Mouse (Mus musculus): ENCODE data around the gene Ranbp9. TPM values are rescaled to one million over a fixed set of nuclear protein-coding genes. Genes with fewer than 3 reads are reported as not detected.
"Not testable (repeated sequence)": the region's sequence is repeated elsewhere in the genome, so short reads cannot be mapped to it uniquely, and the experiment has no call there.

Gene Ranbp9
- polyA plus RNA-seq, 1 experiment from 2014 or later = 9.2 TPM

DNA sequence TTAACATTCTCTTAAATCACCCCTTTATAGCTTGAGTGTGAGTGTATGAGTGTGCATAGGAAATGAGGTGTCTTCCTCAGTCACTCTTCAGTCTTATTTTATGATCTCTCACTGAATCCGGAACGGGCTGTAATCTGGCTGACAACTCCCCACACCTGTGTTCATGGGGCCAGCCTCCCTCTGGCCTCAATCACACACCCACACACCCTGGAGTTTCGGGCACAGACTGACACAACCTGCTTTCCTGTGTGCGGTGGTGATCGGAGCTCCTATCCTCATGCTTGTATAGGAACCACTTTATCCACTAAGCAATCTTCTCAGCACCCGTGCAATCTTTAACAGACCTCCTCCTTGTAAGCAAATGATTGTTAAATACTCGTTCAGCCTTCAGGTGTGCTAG is 4.9 kb downstream of the Ranbp9 start:
- H3K4me2 ChIP-seq = no peak overlapping the region
- no peaks in the 10 kb centered on the region for H3K27me3 ChIP-seq
- H3K4me3 ChIP-seq = no peak overlapping the region
- H3K4me1 ChIP-seq = peaks cover 28% of the 10 kb centered on the region
- H3K27ac ChIP-seq = no peak overlapping the region
- H3K9me3 ChIP-seq = no peaks in the 10 kb centered on the region
- WGBS = 67% methylated on average over 7 of the region's 7 CpGs
- no peak for ATAC-seq (ENCODE audit: borderline replicate concordance, extremely low read depth, low FRiP score, low TSS enrichment)
- H3K36me3 ChIP-seq = no peaks in the 10 kb centered on the region
- H3K9ac ChIP-seq = no peak overlapping the region

DNA sequence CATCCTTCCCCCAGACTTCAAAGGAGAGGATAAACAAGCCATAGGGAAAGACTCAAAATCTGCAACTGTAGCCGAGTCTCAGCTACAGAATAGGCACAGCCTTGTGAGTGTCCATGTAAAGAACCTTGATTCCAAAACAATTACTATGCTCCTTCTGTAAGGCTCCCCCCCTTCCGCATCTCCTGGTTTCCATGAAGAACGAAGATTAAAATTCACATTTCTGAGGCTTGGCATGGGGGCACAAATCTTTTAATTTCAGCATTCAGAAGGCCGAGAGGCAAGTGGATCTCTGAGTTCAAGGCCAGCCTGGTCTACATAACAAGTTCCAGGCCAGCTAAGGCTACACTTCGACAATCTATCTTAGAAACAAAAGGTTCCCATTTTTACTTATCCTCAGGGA is 6.4 kb downstream of the Ranbp9 start:
- no peaks in the 10 kb centered on the region for H3K36me3 ChIP-seq
- no peak for ATAC-seq (ENCODE audit: borderline replicate concordance, extremely low read depth, low FRiP score, low TSS enrichment)
- peaks cover 28% of the 10 kb centered on the region for H3K4me1 ChIP-seq
- H3K9me3 ChIP-seq = no peaks in the 10 kb centered on the region
- no peak overlapping the region for H3K4me2 ChIP-seq
- H3K27me3 ChIP-seq = no peaks in the 10 kb centered on the region
- no peak overlapping the region for H3K4me3 ChIP-seq
- 80% methylated on average over 5 of the region's 5 CpGs for WGBS
- no peak overlapping the region for H3K9ac ChIP-seq
- no peak overlapping the region for H3K27ac ChIP-seq

DNA sequence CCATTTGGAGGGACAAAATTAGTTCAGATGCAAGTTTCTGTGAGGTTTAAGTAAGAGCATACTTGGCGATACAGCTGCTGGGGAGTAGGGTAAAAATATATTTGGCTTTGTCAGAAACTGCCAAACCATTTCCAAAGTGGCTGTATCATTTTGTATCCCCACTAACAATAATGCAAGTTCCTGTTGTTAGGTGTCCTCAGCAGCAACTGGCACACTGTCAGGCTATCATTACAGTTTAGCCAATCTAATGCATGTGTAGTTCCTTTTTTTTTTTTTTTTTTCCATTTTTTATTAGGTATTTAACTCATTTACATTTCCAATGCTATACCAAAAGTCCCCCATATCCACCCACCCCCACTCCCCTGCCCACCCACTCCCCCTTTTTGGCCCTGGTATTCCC is 9.2 kb downstream of the Ranbp9 start:
- H3K9me3 ChIP-seq; ATAC-seq (ENCODE audit: borderline replicate concordance, extremely low read depth, low FRiP score, low TSS enrichment); H3K27ac ChIP-seq; H3K4me2 ChIP-seq; H3K27me3 ChIP-seq; H3K9ac ChIP-seq; H3K36me3 ChIP-seq; H3K4me3 ChIP-seq: not testable (repeated sequence)
- peaks cover 16% of the 10 kb centered on the region for H3K4me1 ChIP-seq
- 94% methylated on average over 1 of the region's 1 CpGs for WGBS

DNA sequence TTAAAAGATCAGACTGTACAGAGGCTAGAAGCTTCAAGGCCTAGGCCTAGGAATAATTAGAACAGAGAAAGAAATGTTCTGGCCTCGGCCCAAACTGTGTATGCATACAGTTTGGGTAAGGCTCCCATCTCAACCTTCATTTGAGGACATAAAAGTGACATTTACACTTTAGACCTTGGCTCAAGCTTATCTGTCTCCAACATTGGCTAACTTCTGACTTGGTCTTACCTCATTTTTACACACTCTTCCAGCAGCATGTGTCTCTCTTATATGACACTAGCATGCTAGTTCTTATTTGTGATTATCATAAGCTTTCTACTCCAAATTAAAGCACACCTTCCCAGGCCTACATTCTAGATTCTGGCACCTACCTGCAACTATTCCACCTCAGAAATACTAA is 11.5 kb downstream of the Ranbp9 start:
- Histone ChIP-seq H3K9ac (no peak overlapping the region), H3K4me3 (no peak overlapping the region), H3K9me3 (no peaks in the 10 kb centered on the region), H3K4me1 (peaks cover 4% of the 10 kb centered on the region), H3K27ac (no peak overlapping the region), H3K4me2 (no peak overlapping the region), H3K36me3 (no peaks in the 10 kb centered on the region), H3K27me3 (no peaks in the 10 kb centered on the region)
- no peak for ATAC-seq (ENCODE audit: borderline replicate concordance, extremely low read depth, low FRiP score, low TSS enrichment)
- WGBS = 92% methylated on average over 1 of the region's 1 CpGs

DNA sequence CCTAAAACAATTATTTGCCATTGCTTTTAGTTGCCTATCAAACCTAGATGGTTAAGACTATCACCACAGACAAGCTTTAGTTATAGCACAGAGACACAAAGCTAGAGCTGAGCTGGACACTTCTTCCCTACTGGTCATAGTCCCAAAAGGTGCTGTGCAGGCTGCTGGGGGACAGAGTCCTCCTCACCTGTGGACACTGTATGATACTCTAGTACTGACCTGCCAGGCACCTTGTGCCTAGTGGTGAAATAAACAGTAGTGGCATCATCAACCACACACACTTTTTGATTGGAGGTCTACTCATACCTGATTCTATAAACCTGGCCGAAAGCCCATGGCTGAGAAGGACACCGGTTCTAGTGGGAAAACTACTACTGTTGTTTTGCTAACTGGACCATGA is 16.5 kb downstream of the Ranbp9 start:
- no peak overlapping the region for H3K4me2 ChIP-seq
- 98% methylated on average over 2 of the region's 2 CpGs for WGBS
- no peaks in the 10 kb centered on the region for H3K9me3 ChIP-seq
- no peak overlapping the region for H3K4me3 ChIP-seq
- H3K4me1 ChIP-seq = no peaks in the 10 kb centered on the region
- no peaks in the 10 kb centered on the region for H3K36me3 ChIP-seq
- H3K27ac ChIP-seq = no peak overlapping the region
- H3K9ac ChIP-seq = no peak overlapping the region
- no peak for ATAC-seq (ENCODE audit: borderline replicate concordance, extremely low read depth, low FRiP score, low TSS enrichment)
- no peaks in the 10 kb centered on the region for H3K27me3 ChIP-seq

DNA sequence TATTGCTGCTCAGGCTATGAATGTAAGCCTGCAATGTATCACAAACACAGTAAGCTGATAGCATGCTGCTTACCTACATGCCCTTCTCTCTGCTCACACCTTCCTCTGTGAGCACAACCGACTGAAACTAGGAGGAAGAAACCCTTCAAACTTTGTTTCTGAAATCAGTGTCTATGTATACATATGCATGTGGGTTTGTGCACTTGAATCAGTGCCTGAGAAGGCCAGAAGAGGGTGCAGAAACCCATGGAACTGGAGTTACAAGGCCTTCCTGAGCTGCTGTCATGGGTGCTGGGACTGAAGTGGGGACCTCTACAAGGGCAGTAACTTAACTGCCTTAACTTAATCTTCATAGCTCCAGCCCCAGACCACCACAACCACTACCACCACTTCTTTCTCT is 23.9 kb downstream of the Ranbp9 start:
- no peak overlapping the region for H3K27ac ChIP-seq
- no peak overlapping the region for H3K9ac ChIP-seq
- H3K27me3 ChIP-seq = no peaks in the 10 kb centered on the region
- peaks cover 18% of the 10 kb centered on the region; the same call in 1 of the 2 replicates for H3K4me1 ChIP-seq
- no peak overlapping the region for H3K4me3 ChIP-seq
- ATAC-seq (ENCODE audit: borderline replicate concordance, extremely low read depth, low FRiP score, low TSS enrichment) = no peak
- WGBS = 53% methylated on average over 1 of the region's 1 CpGs
- no peaks in the 10 kb centered on the region for H3K36me3 ChIP-seq
- no peaks in the 10 kb centered on the region for H3K9me3 ChIP-seq
- H3K4me2 ChIP-seq = no peak overlapping the region

DNA sequence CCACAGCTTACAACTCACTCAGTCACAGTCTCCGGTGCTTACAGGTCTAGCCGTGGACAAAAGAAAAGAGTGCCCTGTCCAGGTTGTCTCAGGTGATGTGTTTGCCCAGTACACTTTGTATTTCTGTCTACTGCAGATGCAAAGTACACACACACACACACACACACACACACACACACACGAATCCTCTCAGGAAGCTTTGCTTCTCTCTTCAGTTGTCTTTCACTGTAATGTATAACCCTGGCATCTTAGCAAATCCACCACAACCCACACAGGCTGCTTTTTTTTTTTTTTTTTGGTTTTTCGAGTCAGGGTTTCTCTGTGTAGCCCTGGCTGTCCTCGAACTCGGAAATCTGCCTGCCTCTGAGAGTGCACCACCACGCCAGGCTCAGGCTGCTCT is 26.7 kb downstream of the Ranbp9 start:
- no peak for ATAC-seq (ENCODE audit: borderline replicate concordance, extremely low read depth, low FRiP score, low TSS enrichment)
- H3K27me3 ChIP-seq = no peaks in the 10 kb centered on the region

DNA sequence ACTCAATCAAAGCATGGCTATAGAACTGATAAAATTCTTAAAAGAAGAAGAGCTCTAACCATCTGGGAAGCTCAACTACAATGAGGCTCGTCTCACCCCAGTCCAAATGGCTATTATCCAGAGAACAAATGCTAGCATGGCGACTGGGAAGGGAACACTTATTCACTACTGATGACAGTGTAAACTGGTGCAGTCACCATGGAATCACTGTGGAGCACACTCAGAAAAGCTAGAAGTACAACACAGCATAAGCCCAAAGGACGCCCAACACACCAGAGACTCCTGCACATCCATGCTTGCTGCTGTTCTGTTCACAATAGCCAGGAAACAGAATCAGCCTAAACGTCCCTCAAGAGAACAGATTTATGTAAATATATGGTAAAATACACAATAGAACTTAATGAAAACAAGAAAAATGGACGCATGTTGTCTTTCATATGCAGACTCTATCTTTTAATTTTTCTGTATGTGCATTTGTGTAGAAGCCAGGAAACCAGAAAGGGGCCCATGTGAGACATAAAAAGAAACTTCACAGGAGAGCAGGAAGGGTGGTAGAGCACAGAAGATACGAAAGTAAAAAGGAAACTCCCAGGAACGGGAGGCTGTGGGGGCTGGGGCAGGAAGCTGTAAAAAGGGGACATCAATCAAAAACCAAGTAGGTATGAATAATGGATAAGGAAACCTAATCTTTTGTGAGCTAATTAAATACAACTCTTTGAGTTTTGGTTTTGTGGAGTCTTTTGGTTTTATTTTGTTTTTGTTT is 28.1 kb downstream of the Ranbp9 start:
- Histone ChIP-seq H3K4me2 (no peak overlapping the region), H3K36me3 (no peaks in the 10 kb centered on the region), H3K9ac (no peak overlapping the region), H3K4me1 (peaks cover 18% of the 10 kb centered on the region; the same call in 1 of the 2 replicates), H3K4me3 (no peak overlapping the region), H3K27ac (peak overlapping the region; percentile 33; the same call in 1 of the 2 replicates), H3K27me3 (no peaks in the 10 kb centered on the region), H3K9me3 (no peaks in the 10 kb centered on the region)
- no peak for ATAC-seq (ENCODE audit: borderline replicate concordance, extremely low read depth, low FRiP score, low TSS enrichment)
- 44% methylated on average over 7 of the region's 7 CpGs for WGBS

More for the DNA sequence above, 26.7 kb downstream of the Ranbp9 start:
- Histone ChIP-seq H3K36me3 (no peaks in the 10 kb centered on the region), H3K4me1 (peaks cover 18% of the 10 kb centered on the region; the same call in 1 of the 2 replicates), H3K27ac (no peak overlapping the region), H3K9me3 (no peaks in the 10 kb centered on the region), H3K9ac (no peak overlapping the region), H3K4me3 (no peak overlapping the region), H3K4me2 (no peak overlapping the region)
- 70% methylated on average over 7 of the region's 7 CpGs for WGBS

DNA sequence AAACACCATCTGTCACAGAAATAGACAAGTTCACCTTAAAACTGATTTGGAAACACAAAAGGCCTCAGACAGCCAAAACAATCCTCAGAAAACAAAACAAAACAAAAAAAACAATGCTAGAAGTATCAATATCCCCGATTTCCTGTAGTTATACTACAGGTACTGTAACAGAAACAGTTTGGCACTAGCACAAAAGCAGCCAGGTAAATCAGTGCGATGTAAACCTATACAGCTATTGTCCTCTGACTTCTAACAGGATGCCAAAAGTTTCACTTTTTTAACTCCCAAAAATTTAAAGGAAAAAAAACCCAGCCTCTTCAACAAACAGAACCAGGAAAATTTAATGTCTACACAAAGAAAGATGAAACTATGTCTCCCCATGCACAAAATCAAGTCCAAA is 28.9 kb downstream of the Ranbp9 start:
- Histone ChIP-seq H3K9me3 (no peaks in the 10 kb centered on the region), H3K27ac (no peak overlapping the region), H3K4me3 (no peak overlapping the region), H3K36me3 (no peaks in the 10 kb centered on the region), H3K4me1 (peaks cover 24% of the 10 kb centered on the region; the same call in 1 of the 2 replicates), H3K9ac (no peak overlapping the region), H3K27me3 (no peaks in the 10 kb centered on the region), H3K4me2 (no peak overlapping the region)
- 82% methylated on average over 2 of the region's 2 CpGs for WGBS
- no peak for ATAC-seq (ENCODE audit: borderline replicate concordance, extremely low read depth, low FRiP score, low TSS enrichment)

DNA sequence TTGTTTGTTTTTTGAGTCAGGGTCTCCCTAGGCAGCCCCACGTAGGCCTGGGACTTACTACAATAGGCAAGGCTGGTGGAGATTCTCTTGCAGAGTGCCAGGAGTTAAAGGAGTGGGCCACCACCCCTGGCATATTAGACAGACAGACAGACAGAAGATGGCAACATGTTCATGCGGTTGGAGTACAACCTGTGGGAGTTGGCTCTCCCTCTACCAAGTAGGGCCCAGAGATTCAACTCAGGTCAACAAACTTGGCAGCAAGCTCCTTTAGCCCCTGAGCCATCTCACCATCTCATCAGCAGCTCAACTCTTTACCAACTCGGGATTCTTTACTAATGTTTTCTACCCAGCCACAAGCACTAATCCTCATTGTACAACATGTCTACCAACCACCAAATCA is 30.4 kb downstream of the Ranbp9 start:
- ATAC-seq (ENCODE audit: borderline replicate concordance, extremely low read depth, low FRiP score, low TSS enrichment) = no peak
- Histone ChIP-seq H3K36me3 (no peaks in the 10 kb centered on the region), H3K27ac (no peak overlapping the region), H3K4me1 (peaks cover 32% of the 10 kb centered on the region), H3K4me3 (no peak overlapping the region), H3K9me3 (no peaks in the 10 kb centered on the region), H3K4me2 (no peak overlapping the region), H3K27me3 (no peaks in the 10 kb centered on the region), H3K9ac (no peak overlapping the region)
- 77% methylated on average over 3 of the region's 3 CpGs for WGBS

DNA sequence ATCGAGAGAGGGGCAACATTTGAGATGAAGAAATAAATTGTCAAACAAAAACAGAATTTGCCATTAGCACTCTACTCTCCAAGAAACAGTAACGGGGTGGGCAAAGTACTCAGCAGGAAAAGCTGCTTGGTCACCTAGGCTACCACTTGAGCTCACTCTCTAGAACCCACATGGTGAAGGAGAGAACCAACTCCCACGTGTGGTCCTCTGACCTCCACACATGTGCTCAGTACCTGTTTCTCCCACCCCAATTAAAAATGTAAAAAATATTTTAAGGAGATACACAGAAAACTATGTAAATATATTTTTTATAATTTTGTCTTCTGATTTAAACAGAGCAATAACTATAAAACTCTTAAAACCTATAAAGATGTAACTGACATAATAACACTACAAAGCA is 33.4 kb downstream of the Ranbp9 start:
- H3K27ac ChIP-seq = no peak overlapping the region
- H3K36me3 ChIP-seq = no peaks in the 10 kb centered on the region
- no peak for ATAC-seq (ENCODE audit: borderline replicate concordance, extremely low read depth, low FRiP score, low TSS enrichment)
- H3K4me3 ChIP-seq = no peak overlapping the region
- no peak overlapping the region for H3K9ac ChIP-seq
- H3K9me3 ChIP-seq = no peaks in the 10 kb centered on the region
- peaks cover 22% of the 10 kb centered on the region for H3K4me1 ChIP-seq
- WGBS = 59% methylated on average over 3 of the region's 3 CpGs
- H3K4me2 ChIP-seq = no peak overlapping the region
- H3K27me3 ChIP-seq = no peaks in the 10 kb centered on the region

DNA sequence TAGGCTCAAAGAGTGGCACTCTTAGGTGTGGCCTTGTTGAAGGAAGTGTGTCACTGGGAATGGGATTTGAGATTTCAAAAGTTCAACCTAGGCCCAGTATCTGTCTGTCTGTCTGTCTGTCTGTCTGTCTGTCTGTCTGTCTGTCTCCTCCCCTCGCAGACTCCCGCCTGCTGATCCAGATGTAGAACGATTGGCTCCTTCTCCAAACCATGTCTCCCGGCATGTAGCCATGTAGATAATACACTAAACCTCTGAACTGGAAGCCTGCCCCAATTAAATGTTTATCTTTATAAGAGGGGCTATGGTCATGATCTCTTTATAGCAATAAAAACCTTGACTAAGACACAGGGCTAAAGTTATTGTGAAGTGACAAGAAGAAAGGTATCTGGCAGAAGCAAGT is 35.3 kb downstream of the Ranbp9 start:
- Histone ChIP-seq H3K9ac (no peak overlapping the region), H3K9me3 (no peaks in the 10 kb centered on the region), H3K4me1 (peaks cover 22% of the 10 kb centered on the region), H3K36me3 (no peaks in the 10 kb centered on the region), H3K4me3 (no peak overlapping the region), H3K4me2 (no peak overlapping the region), H3K27ac (no peak overlapping the region), H3K27me3 (no peaks in the 10 kb centered on the region)
- ATAC-seq (ENCODE audit: borderline replicate concordance, extremely low read depth, low FRiP score, low TSS enrichment) = no peak
- 68% methylated on average over 4 of the region's 4 CpGs for WGBS

DNA sequence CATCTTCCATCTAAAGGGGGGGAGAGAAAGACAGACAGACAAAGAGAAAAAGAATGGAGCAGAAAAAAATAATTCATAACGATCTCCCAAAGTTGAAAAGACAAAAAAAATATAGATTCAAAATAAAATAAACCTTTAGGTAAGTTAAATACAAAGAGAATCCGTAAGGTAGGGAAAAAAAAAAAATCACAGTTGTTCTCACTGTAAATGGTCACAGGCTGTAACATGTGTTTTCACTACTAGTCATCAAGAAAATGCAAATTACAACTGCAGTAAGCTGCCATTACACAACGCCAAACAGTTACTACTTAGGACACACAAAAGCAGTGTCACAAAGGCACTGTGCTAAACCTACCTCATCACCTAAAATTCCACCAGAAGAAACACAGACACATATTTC is 36.4 kb downstream of the Ranbp9 start:
- 89% methylated on average over 3 of the region's 3 CpGs for WGBS
- H3K9ac ChIP-seq = no peak overlapping the region

More for the DNA sequence above, 36.4 kb downstream of the Ranbp9 start:
- H3K27me3 ChIP-seq = no peaks in the 10 kb centered on the region
- H3K4me1 ChIP-seq = peaks cover 26% of the 10 kb centered on the region
- H3K9me3 ChIP-seq = no peaks in the 10 kb centered on the region
- H3K36me3 ChIP-seq = no peaks in the 10 kb centered on the region
- no peak overlapping the region for H3K4me3 ChIP-seq
- H3K4me2 ChIP-seq = no peak overlapping the region
- no peak for ATAC-seq (ENCODE audit: borderline replicate concordance, extremely low read depth, low FRiP score, low TSS enrichment)
- H3K27ac ChIP-seq = no peak overlapping the region
